10 mouse cellular contexts compared by ENCODE assay signal in the genomic region with DNA sequence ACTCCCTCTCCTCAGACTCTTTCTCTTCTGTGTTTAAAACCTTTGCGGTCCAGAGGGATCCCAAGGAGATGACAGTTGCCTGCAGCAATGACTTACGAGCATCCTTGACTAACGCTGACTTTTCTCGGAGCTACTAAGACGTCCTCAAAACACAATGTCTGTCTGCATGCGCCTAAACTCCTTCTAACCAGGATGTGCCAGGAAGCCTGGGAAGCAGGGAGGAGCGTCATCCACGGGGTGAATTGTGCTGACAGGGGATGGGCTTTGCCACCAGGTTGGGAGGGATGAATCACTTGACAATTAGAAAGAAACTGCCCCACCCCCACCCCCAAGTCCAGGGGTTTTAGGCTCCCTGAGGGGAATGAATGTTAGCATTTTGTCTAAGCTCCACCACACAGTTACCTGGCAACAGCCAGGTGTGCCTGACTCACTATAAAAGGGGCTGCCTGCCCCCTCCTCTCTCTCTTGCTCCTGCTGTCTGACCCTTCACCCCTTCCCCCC. TPM values are rescaled to one million over a fixed set of nuclear protein-coding genes. Genes with fewer than 3 reads are reported as not detected.
A peak's percentile ranks its signal among the peaks of the same experiment; 100 is the strongest.
DNase-seq lines count a peak whose midpoint lies in the region; ATAC-seq lines count a peak whose summit lies in the region.
"Had no signal": no experiment of that assay in that cellular context is flagged by ENCODE, and none has a peak within 500 bp of the region (broad histone marks: within the 10 kb centered on the region; RNA-seq: fewer than 3 reads in every experiment).

No protein-coding gene starts in this region.

- no peaks in the 10 kb centered on the region; the same call in 1 of the 2 replicates for H3K36me3 ChIP-seq in kidney, embryonic 16.5 days (ENCODE audit: insufficient read depth, low read length)
- H3K36me3 ChIP-seq in embryonic facial prominence, embryonic 11.5 days (replicated peaks; ENCODE audit: control insufficient read depth, insufficient read depth, low read depth, low read length) = no peaks in the 10 kb centered on the region
- H3K36me3 ChIP-seq in intestine, embryonic 15.5 days = 0 out of 2 replicates have a peak, but pooled peaks cover 3% of the 10 kb centered on the region
- H3K36me3 ChIP-seq in neural tube, embryonic 15.5 days = 0 out of 2 replicates have a peak, but pooled peaks cover 6% of the 10 kb centered on the region

- peak overlapping the region; percentile 40; the same call in 1 of the 2 replicates for H3K4me3 ChIP-seq in kidney, embryonic 16.5 days (ENCODE audit: low read length)
- no peak overlapping the region for H3K4me3 ChIP-seq in embryonic facial prominence, embryonic 11.5 days (ENCODE audit: low read depth, low read length)
- H3K4me3 ChIP-seq in intestine, embryonic 15.5 days (replicated peaks) = peak overlapping the region; percentile 39; the same call in 1 of the 2 replicates
- H3K4me3 ChIP-seq in neural tube, embryonic 15.5 days (replicated peaks) = no peak overlapping the region; the same call in 1 of the 2 replicates

- WGBS in kidney, embryonic 16.5 days = 8% methylated on average over 8 of the region's 8 CpGs
- WGBS in embryonic facial prominence, embryonic 11.5 days = 4% methylated on average over 8 of the region's 8 CpGs
- 9% methylated on average over 8 of the region's 8 CpGs for WGBS in intestine, embryonic 15.5 days
- WGBS in neural tube, embryonic 15.5 days = 4% methylated on average over 8 of the region's 8 CpGs

- peak overlapping the region; percentile 49; the same call in 1 of the 2 replicates for H3K9ac ChIP-seq in kidney, embryonic 16.5 days (replicated peaks; ENCODE audit: low read length)
- H3K9ac ChIP-seq in embryonic facial prominence, embryonic 11.5 days (replicated peaks; ENCODE audit: low read length) = peak overlapping the region; percentile 5; the same call in 1 of the 2 replicates
- H3K9ac ChIP-seq in intestine, embryonic 15.5 days = no peak overlapping the region; the same call in 1 of the 2 replicates
- H3K9ac ChIP-seq in neural tube, embryonic 15.5 days (replicated peaks) = no peak overlapping the region; the same call in 1 of the 2 replicates

- DNase-seq in kidney, postnatal 36 days = no peak
- no peak for DNase-seq in embryonic facial prominence, embryonic 11.5 days (ENCODE audit: low spot score)
- no peak for DNase-seq in urinary bladder, adult 18-20 months (ENCODE audit: low spot score in 2 of 2)
- no peak for DNase-seq in layer of hippocampus, adult 18-20 months (ENCODE audit: low spot score in 2 of 2)
- DNase-seq in cerebellum, postnatal 36 days = no peak
- DNase-seq: cerebellum, adult 8-10 months had no signal

- peak overlapping the region; percentile 57 for H3K4me2 ChIP-seq in kidney, embryonic 16.5 days (replicated peaks; ENCODE audit: low read depth, low read length)
- H3K4me2 ChIP-seq in embryonic facial prominence, embryonic 11.5 days (ENCODE audit: low read depth, low read length) = no peak overlapping the region
- H3K4me2 ChIP-seq in intestine, embryonic 15.5 days (replicated peaks) = peak overlapping the region; percentile 62
- H3K4me2 ChIP-seq in neural tube, embryonic 15.5 days = peak overlapping the region; percentile 41

- no peaks in the 10 kb centered on the region for H3K9me3 ChIP-seq in kidney, embryonic 16.5 days (ENCODE audit: low read length)
- H3K9me3 ChIP-seq in embryonic facial prominence, embryonic 11.5 days (replicated peaks; ENCODE audit: control insufficient read depth, low read length) = no peaks in the 10 kb centered on the region
- no peaks in the 10 kb centered on the region for H3K9me3 ChIP-seq in intestine, embryonic 15.5 days
- H3K9me3 ChIP-seq in neural tube, embryonic 15.5 days (replicated peaks) = no peaks in the 10 kb centered on the region

- H3K27ac ChIP-seq in kidney, embryonic 16.5 days (ENCODE audit: low read length) = peak overlapping the region; percentile 83
- no peak overlapping the region for H3K27ac ChIP-seq in embryonic facial prominence, embryonic 11.5 days (replicated peaks; ENCODE audit: low read depth, low read length)
- H3K27ac ChIP-seq in intestine, embryonic 15.5 days = peak overlapping the region; percentile 90; the same call in 1 of the 2 replicates
- peak overlapping the region; percentile 66 for H3K27ac ChIP-seq in neural tube, embryonic 15.5 days (replicated peaks)
- H3K27ac ChIP-seq: macrophage had no signal

- no peaks in the 10 kb centered on the region for H3K27me3 ChIP-seq in kidney, embryonic 16.5 days (ENCODE audit: insufficient read depth, low read length)
- H3K27me3 ChIP-seq in embryonic facial prominence, embryonic 11.5 days (ENCODE audit: control insufficient read depth, insufficient read depth, low read length) = no peaks in the 10 kb centered on the region
- no peaks in the 10 kb centered on the region for H3K27me3 ChIP-seq in intestine, embryonic 15.5 days (replicated peaks)
- no peaks in the 10 kb centered on the region for H3K27me3 ChIP-seq in neural tube, embryonic 15.5 days (replicated peaks)

- H3K4me1 ChIP-seq in kidney, embryonic 16.5 days (ENCODE audit: insufficient read depth, low read length) = peaks cover 49% of the 10 kb centered on the region
- no peaks in the 10 kb centered on the region for H3K4me1 ChIP-seq in embryonic facial prominence, embryonic 11.5 days (ENCODE audit: control insufficient read depth, insufficient read depth, low read length)
- H3K4me1 ChIP-seq in intestine, embryonic 15.5 days (replicated peaks) = peaks cover 32% of the 10 kb centered on the region
- peaks cover 35% of the 10 kb centered on the region for H3K4me1 ChIP-seq in neural tube, embryonic 15.5 days

- no peak for ATAC-seq in kidney, embryonic 16.5 days (ENCODE audit: low FRiP score, low TSS enrichment)
- no peak for ATAC-seq in embryonic facial prominence, embryonic 11.5 days (replicated peaks; ENCODE audit: insufficient number of reproducible peaks, low FRiP score, low TSS enrichment, low read depth)
- no peak for ATAC-seq in intestine, embryonic 15.5 days
- no peak for ATAC-seq in neural tube, embryonic 15.5 days (ENCODE audit: low FRiP score)

RNA-seq across cellular contexts. Expression of gene Pde9a, which starts 48.9 kb away (rescaled TPM):
- polyA plus RNA-seq in kidney, embryonic 16.5 days (2015; fragmentation: Nextera tagmentation; extraction: Ambion mirVana) = 34.9 and 36.5 TPM in 2 replicates
- 25.7 and 26.6 TPM in 2 replicates for polyA plus RNA-seq in embryonic facial prominence, embryonic 11.5 days (2014; fragmentation: Nextera tagmentation; extraction: Ambion mirVana)
- 52.0 and 55.3 TPM in 2 replicates for polyA plus RNA-seq in intestine, embryonic 15.5 days (2015; fragmentation: Nextera tagmentation; extraction: Ambion mirVana)
- polyA plus RNA-seq in neural tube, embryonic 15.5 days (2015; fragmentation: Nextera tagmentation; extraction: Ambion mirVana) = 24.9 and 25.8 TPM in 2 replicates
- total RNA-seq in layer of hippocampus, adult 18-20 months (2021) = 10 to 100 TPM; 19.8 to 23.9 TPM
- polyA plus RNA-seq: macrophage had no signal

Comparison
In these comparisons a context has a peak if more than half of its experiments do, and no peak if none do; other contexts are left out.
1. H3K4me3 ChIP-seq: peak in kidney, embryonic 16.5 days (single experiment) and intestine, embryonic 15.5 days (single experiment); none in embryonic facial prominence, embryonic 11.5 days (single experiment) and neural tube, embryonic 15.5 days (single experiment).
2. H3K9ac ChIP-seq: peak in kidney, embryonic 16.5 days (single experiment) and embryonic facial prominence, embryonic 11.5 days (single experiment); none in intestine, embryonic 15.5 days (single experiment) and neural tube, embryonic 15.5 days (single experiment).